Mouse (Mus musculus): ENCODE data around the gene Kcnk1. TPM values are rescaled to one million over a fixed set of nuclear protein-coding genes. Genes with fewer than 3 reads are reported as not detected.

Kcnk1 gene
- 1.1 and 2.0 TPM in 2 replicates for polyA plus RNA-seq (2011; ENCODE audit: insufficient read length, low read depth, missing spikeins)

GRCm38 (mm10) chr8:125995101-125995986 is at the start of gene Kcnk1:
Gene Kcnk1, plus strand, starts transcription at chr8:125995170.
- Histone ChIP-seq H3K27ac (ENCODE audit: insufficient read depth, low read length) (no peak within 1 kb of the TSS), H3K4me3 (ENCODE audit: insufficient read depth, low read length) (peak within 1 kb of the TSS; percentile 57), H3K4me1 (ENCODE audit: control insufficient read depth, insufficient read depth, low read length) (peaks cover 5% of the 10 kb centered on the region; the same call in 1 of the 2 replicates)
- TF ChIP-seq POLR2A (IDR thresholded peaks at IDR 0.05; ENCODE audit: low read depth, low read length) = no peak

- Histone ChIP-seq H3K4me3 (ENCODE audit: insufficient read depth, low read length) (no peak overlapping the region), H3K27ac (ENCODE audit: insufficient read depth, low read length) (no peak overlapping the region), H3K4me1 (ENCODE audit: control insufficient read depth, insufficient read depth, low read length) (no peaks in the 10 kb centered on the region)
- TF ChIP-seq POLR2A (IDR thresholded peaks at IDR 0.05; ENCODE audit: low read depth, low read length) = no peak
- TF ChIP-seq CTCF (IDR thresholded peaks at IDR 0.05; ENCODE audit: borderline replicate concordance, insufficient read depth, low read length) = no peak
These were observed 46.2 kb upstream of the Kcnk1 start for GRCm38 (mm10) chr8:125948696-125949308.

GRCm38 (mm10) chr8:125950007-125950940 is 44.7 kb upstream of the Kcnk1 start:
- Histone ChIP-seq H3K4me1 (ENCODE audit: control insufficient read depth, insufficient read depth, low read length) (no peaks in the 10 kb centered on the region), H3K4me3 (ENCODE audit: insufficient read depth, low read length) (no peak overlapping the region), H3K27ac (ENCODE audit: insufficient read depth, low read length) (no peak overlapping the region)
- TF ChIP-seq CTCF (IDR thresholded peaks at IDR 0.05; ENCODE audit: borderline replicate concordance, insufficient read depth, low read length) (peak; percentile 62; the same call in 1 of the 2 replicates), POLR2A (IDR thresholded peaks at IDR 0.05; ENCODE audit: low read depth, low read length) (no peak)

GRCm38 (mm10) chr8:125955671-125956070 is 39.3 kb upstream of the Kcnk1 start:
- Histone ChIP-seq H3K4me1 (ENCODE audit: control insufficient read depth, insufficient read depth, low read length) (no peaks in the 10 kb centered on the region), H3K4me3 (ENCODE audit: insufficient read depth, low read length) (no peak overlapping the region), H3K27ac (ENCODE audit: insufficient read depth, low read length) (no peak overlapping the region)
- TF ChIP-seq CTCF (IDR thresholded peaks at IDR 0.05; ENCODE audit: borderline replicate concordance, insufficient read depth, low read length) = no peak
- TF ChIP-seq POLR2A (IDR thresholded peaks at IDR 0.05; ENCODE audit: low read depth, low read length) = no peak

GRCm38 (mm10) chr8:125956796-125957195 is 38.2 kb upstream of the Kcnk1 start:
- TF ChIP-seq CTCF (IDR thresholded peaks at IDR 0.05; ENCODE audit: borderline replicate concordance, insufficient read depth, low read length) (no peak), POLR2A (IDR thresholded peaks at IDR 0.05; ENCODE audit: low read depth, low read length) (no peak)
- H3K4me1 ChIP-seq (ENCODE audit: control insufficient read depth, insufficient read depth, low read length) = no peaks in the 10 kb centered on the region
- no peak overlapping the region for H3K4me3 ChIP-seq (ENCODE audit: insufficient read depth, low read length)
- no peak overlapping the region for H3K27ac ChIP-seq (ENCODE audit: insufficient read depth, low read length)

GRCm38 (mm10) chr8:125957226-125957993 is 37.6 kb upstream of the Kcnk1 start:
- TF ChIP-seq POLR2A (IDR thresholded peaks at IDR 0.05; ENCODE audit: low read depth, low read length) (no peak), CTCF (IDR thresholded peaks at IDR 0.05; ENCODE audit: borderline replicate concordance, insufficient read depth, low read length) (no peak)
- Histone ChIP-seq H3K27ac (ENCODE audit: insufficient read depth, low read length) (no peak overlapping the region), H3K4me3 (ENCODE audit: insufficient read depth, low read length) (no peak overlapping the region), H3K4me1 (ENCODE audit: control insufficient read depth, insufficient read depth, low read length) (no peaks in the 10 kb centered on the region)

GRCm38 (mm10) chr8:125957994-125958368 is 37.0 kb upstream of the Kcnk1 start:
- H3K4me3 ChIP-seq (ENCODE audit: insufficient read depth, low read length) = no peak overlapping the region
- TF ChIP-seq POLR2A (IDR thresholded peaks at IDR 0.05; ENCODE audit: low read depth, low read length) (no peak), CTCF (IDR thresholded peaks at IDR 0.05; ENCODE audit: borderline replicate concordance, insufficient read depth, low read length) (no peak)
- no peaks in the 10 kb centered on the region for H3K4me1 ChIP-seq (ENCODE audit: control insufficient read depth, insufficient read depth, low read length)
- H3K27ac ChIP-seq (ENCODE audit: insufficient read depth, low read length) = no peak overlapping the region

GRCm38 (mm10) chr8:125959363-125959771 is 35.6 kb upstream of the Kcnk1 start:
- Histone ChIP-seq H3K4me1 (ENCODE audit: control insufficient read depth, insufficient read depth, low read length) (no peaks in the 10 kb centered on the region), H3K27ac (ENCODE audit: insufficient read depth, low read length) (no peak overlapping the region), H3K4me3 (ENCODE audit: insufficient read depth, low read length) (no peak overlapping the region)
- TF ChIP-seq CTCF (IDR thresholded peaks at IDR 0.05; ENCODE audit: borderline replicate concordance, insufficient read depth, low read length) (no peak), POLR2A (IDR thresholded peaks at IDR 0.05; ENCODE audit: low read depth, low read length) (no peak)

- TF ChIP-seq CTCF (IDR thresholded peaks at IDR 0.05; ENCODE audit: borderline replicate concordance, insufficient read depth, low read length) (no peak), POLR2A (IDR thresholded peaks at IDR 0.05; ENCODE audit: low read depth, low read length) (no peak)
- Histone ChIP-seq H3K4me1 (ENCODE audit: control insufficient read depth, insufficient read depth, low read length) (no peaks in the 10 kb centered on the region), H3K4me3 (ENCODE audit: insufficient read depth, low read length) (no peak overlapping the region), H3K27ac (ENCODE audit: insufficient read depth, low read length) (no peak overlapping the region)
These were observed 34.9 kb upstream of the Kcnk1 start for GRCm38 (mm10) chr8:125960037-125960436.
